Mouse (Mus musculus) adrenal gland, adult 18-20 months (tissue): Measurements from ENCODE around the gene Unc13a. TPM values are rescaled to one million over a fixed set of nuclear protein-coding genes. Genes with fewer than 3 reads are reported as not detected.

Source experiments
- DNase-seq, 2 experiments: peaks; one replicate each; pipeline ENCODE4 v3.0.0; 2021 to 2022; ENCODE audit warnings: low spot score in 2 of 2
- total RNA-seq, 2 experiments: library from RNA; stranded (reverse); gene quantifications; 1 replicate in 1 of 2; 2 replicates in 1 of 2; pipeline ENCODE4 v1.2.3; 2021

The Unc13a gene
- total RNA-seq, 2 experiments from 2014 or later: 5.9 to 7.9 TPM

DNA sequence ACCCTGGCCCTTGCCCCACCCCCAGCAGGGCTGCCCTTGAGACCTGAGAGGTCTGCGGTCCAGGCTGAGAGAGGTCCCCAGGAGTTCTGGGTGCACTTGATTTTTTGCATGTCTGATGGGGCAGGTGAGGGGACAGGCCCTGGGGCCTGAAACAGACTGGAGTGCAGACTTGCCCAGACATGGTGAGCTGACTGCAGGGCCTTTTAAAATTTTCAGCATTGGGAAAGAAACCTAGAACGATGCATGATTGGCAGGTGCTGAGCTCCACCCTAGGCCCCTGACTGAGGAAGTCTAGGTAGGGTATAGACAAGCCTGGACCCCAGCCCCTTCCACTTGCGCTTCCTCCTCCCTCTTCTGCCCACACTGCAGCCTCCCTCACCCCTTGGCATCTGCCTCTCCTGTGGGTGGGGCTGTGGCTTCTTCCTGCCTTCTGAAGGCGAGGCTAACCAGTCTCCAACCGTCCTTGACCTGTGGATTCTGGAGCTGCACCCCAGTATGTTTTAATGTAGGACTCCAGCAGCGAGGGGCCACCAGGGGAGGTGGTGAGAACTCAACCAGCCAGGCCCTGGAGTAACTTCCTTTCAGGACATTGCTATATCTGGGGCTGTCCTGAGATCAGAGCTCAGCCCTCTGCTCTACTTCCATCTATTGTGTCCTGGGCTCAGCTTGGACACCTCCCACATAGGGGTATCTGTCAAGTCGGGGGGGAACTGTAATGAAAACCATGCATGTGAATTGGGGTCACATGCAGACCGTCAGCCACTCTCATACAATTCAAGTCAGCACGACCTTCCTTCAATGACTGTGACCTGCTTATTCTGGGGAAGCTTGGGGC, 44.1 kb downstream of the Unc13a start:
- no peak for DNase-seq

DNA sequence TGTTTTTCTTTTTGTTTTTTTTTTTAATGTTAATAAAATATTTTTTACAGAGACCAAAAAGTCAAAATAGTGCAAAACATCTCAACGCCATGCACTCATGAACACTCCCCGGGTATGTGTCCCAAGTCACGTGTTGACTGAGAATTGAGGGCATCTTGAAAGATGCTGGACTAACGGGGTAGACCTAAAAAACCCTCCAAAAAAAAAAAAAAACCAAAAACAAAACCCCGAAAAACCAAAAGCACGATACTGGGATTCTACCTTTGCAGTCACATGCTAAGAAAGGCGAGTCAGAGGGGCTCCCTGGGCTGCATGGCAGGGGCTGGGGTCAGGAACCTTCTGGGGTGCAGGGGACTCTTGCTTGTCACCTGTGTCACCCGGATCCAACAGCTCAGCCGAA, 44.8 kb downstream of the Unc13a start:
- no peak for DNase-seq

DNA sequence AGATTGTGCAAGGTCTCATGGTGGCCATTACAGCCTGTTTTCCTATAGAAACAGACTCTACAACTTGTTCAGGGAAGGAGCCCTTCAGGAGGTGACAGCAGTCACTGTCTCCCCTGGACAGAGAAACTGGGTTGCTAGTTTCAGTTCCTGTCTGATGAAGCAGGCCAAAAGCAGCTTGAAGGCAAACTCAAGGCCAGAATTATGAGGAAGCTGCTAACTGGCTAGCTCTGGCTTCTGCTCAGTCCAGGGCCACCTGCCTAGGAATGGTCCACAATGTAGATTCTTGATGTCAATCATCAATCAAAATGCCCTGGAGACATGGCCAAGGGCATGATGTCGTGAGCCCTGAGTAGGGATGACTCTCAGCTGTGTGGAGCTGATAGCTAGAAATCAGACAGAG, 46.5 kb downstream of the Unc13a start:
- DNase-seq: no peak

DNA sequence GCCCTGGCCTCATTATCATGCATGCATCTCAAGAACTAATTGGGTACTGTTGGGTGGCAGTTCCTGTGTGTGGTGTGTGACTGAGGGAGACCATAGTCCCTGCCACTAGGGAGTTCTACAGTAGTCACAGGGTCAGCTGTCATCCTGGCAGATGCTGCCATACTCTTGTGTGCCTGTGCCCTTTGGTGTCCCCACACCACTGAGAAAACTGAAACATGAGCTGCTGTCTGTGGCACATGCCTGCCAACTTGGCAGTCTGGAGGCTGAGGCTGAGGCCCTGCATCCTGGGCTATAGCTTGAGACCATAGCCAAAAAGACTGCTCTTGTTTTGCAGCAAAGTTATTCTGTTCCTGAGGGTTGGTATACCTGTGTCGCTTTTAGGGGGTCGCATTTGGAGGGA, 51.8 kb downstream of the Unc13a start:
- DNase-seq: no peak

DNA sequence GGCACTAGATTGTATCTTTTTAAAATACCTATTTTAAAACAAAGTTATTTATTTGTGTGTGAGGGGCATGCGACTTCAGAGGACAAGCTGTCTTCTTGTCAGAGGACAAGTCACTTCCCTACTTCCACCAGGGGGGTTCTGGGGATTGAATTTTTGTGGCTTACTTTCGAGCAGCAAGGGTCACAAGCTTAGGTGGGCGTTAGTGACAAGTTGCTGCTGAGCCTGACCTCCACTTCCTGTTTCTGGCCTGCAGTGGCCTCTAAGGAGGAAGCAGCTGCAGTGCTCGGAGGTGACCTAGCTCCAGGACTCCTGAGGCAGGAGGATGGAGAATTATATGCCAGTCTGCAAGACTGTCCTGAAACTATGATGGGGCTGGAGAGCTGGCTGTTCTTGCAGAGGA, 58.1 kb downstream of the Unc13a start:
- no peak for DNase-seq

DNA sequence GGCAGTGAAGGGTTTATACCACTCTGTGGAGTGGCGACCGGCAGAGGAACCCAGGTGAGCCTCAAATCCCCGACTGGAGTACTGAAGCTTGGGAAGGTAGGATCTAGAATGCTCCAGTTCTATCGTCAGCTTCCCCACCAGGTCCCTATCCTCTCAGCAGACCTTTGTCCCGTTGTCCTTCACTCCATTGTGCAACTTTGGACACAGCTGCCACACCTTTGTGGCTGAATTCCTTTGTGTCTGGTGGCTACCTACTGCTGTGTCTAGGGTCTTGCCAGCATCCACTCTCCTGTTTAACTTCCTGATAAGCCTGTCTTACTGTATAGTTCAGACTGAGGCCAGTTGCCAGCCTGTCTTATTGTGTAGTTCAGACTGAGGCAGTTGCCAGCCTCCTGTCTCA, 59.4 kb downstream of the Unc13a start:
- DNase-seq: no peak

DNA sequence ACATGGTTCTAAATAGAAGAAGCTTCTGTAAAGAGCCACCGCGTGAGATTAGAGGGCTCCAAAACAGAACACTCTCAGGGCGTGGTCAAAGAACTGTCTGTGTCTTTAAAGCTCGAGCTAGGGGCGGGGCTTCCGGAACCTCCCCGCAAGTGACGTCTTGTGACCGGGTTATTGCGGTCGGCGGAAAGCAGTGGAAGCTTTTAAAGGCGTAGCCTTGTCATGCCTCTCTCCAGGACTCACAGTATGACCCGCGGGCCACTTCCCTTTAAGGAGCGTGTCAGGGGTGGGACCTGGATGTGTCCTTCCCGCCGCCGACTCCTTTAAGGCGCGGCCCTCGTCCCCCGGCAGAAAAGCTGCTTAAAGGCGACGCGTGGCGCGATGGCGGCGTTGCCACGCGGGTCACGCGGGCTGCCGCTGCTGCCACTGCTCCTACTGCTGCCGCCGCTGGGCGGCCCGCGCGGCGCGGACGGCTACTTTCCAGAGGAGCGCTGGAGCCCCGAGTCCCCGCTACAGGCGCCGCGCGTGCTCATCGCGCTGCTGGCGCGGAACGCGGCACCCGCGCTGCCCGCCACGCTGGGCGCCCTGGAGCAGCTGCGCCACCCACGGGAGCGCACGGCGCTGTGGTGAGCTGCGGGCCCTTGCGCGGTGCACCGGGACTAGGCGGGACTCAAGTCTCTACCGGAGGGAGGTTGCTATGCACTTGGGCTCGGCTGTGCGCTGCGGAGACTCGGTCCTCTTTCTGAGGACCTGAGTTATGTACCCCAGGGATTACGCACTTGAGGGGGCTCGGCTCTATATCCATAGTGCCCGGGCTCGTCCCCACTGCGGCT, 60.5 kb downstream of the Unc13a start, which contains the start of gene Colgalt1:
Gene Colgalt1, plus strand, starts transcription at position 177 of the 830 bp plus-strand sequence.
- peak; percentile 86 to 88 for DNase-seq

DNA sequence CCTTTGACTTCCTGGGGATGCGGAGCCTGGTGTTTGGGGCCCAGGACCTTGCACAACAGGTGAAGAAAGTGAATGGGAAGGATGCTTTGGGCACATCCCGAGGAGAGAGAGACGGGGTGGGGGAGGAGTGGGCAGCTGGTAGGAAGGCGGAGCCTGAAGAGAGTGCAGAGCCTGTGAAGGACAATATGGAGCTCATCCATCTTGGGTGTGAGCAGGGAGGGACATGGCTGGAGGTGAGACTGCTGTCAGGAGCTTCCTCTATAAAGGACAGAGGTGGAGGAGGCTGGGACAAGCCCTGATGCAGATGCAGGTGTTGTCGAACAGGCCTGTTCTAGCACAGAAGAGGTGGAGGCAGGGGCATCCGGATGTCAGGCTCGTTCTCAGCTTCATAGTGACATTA, 67.5 kb downstream of the Unc13a start:
- DNase-seq: no peak

DNA sequence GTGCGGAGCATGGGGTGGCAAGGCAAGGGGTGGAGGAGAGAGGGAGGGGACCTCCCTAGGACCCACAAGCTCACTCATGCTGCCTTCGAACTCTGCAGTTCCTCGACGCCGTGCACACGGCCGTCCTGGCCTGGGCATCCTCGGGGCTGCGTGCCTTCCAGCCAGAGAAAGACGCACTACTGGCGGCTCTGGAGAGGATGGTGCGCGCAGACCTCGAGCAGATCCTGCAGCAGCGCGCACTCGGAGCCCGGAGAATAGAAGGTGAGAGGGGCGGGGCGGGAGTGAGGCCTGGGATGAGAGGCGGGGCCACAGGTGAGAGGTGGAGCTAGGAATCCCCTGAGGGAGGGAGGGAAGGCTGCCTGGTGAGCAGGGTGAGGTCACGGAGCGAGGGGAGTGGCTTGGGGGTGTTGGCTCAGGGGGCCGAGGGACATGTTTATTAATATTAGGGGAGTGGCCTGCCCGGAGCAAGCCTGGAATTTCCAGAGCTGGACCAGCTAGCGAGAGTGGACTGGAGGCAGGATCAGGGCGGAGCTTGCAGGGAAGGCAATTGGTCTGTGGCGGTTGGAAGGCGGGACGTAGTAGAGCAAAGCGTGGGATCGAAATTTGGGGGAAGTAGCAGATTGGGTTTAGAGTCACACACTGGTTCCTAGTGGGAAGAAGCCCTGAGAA, 68.8 kb downstream of the Unc13a start:
- peak; percentile 57 for DNase-seq

DNA sequence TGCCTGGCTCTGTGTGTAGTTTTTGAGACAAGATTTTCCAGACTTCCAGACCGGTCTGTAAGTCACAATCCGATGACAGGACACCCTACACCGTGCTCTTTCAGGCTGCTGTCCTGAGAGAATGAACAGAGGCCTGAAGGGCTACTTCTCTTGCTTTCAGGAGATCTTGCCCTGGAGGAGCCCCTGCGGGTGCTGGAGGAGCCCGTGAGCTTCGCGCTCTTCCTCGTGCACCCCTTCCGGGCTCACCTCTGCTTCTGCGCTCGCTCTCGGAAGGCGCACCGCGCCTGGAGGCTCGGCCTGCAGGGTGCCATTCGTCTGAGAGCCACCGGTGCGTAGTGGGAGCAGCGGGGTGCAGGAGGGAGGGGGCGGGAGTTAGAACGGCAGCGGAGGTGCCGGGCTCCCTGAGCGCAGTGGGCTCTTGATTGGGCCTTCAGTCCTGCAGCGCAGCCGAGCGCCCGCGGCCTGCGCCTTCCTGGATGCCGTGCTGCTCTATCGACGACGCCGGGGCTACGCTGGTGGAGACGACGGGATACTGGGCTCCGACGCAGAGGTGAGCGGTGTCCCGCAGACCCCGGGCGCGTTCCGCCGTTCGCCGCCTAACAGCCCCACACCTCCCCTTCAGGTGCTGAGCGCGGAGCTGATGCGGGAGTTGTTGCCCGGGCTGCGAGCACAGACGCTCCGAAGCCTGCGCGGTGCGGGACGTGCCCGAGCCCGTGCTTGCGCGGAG, 69.5 kb downstream of the Unc13a start:
- DNase-seq: no peak

DNA sequence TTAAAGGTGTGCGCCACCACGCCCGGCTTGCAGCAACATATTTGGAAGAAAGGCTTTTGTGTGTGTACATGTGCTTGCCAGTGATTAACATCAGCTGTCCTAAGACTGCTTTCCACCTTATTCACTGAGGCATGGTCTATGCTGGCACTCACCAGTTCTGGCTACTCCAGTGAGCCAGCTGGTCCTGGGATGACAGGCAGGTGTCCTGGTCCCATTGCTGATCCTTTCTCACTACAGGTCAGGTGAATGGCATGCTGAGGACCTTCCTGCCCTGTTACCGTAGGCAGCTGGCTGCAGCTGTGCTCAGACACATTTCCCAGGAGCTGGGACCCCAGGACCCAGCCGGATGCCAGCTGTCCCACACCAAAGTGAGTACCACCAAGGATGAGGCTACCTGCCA, 72.7 kb downstream of the Unc13a start:
- no peak for DNase-seq

DNA sequence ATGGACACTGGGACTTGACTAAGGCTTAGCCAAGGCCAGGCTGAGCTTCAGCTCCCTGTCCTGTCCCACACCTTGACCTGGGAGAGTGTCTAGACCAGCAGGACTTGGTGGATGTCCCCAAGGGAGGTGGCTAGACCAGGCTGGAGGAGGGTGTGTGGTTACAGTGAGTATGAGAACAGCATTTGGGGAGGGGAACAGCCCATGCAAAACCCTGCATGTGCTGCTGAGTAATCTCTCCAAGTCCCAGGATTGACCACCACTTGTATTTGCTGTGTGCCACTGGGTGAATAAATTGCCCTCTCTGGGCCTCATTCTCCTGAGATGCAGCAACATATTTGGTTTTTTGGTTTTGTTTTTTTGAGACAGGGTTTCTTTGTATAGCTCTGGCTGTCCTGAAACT, 73.2 kb downstream of the Unc13a start:
- DNase-seq: no peak

DNA sequence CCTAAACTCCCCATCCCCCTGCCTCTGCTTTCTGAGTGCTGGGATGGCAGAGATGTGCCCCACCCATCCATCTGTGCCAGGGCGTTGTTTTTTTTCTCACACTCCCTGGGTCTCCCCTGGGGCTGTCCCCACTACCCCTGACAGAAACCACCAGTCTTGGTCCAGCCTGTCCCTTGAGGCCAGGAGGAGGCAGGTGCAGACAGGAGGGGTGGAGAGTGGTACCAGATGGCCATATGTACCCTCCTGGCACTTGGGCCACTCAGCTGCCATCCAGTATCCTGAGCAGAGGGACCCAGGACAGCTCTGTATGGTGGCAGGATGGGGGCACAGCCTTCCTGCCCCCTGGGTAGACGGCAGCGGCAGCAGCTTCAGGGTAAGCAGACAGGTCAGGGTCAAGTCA, 74.1 kb downstream of the Unc13a start, which contains the start of gene Fam129c:
Gene Fam129c, plus strand, starts transcription at position 198 of the 400 bp plus-strand sequence.
- no peak for DNase-seq

DNA sequence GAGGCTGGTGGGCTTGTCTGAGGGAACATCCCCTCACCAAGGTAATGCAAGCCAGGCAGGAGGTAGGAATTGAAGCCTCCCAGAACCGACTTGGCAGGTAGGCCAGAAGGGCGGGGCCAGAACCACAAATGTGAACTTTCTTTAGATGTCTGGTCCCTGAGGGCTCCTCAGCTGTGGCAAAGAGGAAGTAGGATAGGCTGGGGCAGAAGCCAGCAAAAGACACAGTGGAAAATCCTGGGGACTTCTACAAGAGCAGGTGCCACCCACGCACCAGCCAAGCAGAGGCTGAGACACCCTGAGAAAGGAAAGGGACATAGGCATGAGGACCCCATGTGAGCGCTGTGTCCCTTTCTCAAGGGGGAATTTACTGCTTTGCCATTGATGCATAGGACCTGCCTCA, 74.8 kb downstream of the Unc13a start:
- DNase-seq: no peak

DNA sequence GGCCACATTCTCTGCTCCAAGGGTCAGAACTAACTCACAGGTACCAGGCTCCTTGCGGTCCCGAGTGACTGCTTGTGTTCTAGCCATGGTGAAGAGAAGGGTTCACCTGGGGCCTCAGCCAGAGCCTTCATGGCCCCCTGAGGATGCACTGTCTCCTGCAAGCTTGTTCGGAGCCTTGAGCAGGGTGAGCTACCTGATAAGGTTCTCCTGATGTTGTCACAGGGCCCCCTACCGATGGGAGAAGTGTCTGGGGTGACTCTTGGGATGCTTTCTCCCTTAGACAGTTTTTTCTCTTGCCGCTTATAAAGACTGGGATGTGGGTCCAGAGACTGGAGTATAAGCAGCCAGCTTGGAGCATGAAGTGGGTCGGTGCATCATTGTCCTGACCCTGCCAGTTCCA, 75.2 kb downstream of the Unc13a start:
- no peak for DNase-seq

DNA sequence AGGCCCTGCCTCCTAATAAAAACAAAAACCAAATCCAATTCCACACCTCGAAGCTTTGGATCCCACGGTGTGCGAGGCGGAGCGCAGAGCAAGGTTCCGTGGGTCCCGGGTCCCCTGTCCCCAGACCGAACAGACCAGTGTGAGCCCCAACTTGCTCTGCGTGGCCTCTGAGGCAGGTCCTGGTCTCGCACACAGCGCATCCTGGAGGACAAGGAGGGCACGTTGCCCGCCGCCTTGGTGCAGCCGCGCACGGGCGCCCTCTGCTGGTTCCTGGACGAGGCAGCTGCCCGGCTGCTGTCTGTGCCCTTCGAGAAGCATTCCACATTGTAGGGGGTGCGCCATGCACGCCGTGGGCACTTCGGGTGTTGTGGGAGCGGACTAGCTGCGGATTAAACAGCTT, 75.7 kb downstream of the Unc13a start:
- DNase-seq: peak; percentile 93

DNA sequence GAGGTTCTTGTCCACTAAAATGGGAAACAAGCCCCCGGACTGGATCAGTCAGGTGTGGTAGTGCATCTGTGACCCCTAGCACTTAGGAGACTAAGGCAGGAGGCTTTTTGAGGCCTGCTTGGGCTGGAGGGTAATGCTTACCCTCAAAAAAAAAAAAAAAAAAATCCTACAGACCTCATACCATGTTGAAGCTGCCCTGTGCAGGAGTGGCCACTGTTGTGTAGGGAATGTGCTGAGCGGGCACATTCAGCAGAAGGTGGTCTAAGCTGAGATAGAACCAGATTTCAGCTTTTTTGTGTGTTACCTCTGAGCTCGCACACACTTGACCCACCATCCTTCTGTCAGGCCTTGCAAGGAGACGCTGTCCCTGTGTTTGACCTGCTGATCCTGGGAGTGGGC, 77.2 kb downstream of the Unc13a start:
- no peak for DNase-seq

DNA sequence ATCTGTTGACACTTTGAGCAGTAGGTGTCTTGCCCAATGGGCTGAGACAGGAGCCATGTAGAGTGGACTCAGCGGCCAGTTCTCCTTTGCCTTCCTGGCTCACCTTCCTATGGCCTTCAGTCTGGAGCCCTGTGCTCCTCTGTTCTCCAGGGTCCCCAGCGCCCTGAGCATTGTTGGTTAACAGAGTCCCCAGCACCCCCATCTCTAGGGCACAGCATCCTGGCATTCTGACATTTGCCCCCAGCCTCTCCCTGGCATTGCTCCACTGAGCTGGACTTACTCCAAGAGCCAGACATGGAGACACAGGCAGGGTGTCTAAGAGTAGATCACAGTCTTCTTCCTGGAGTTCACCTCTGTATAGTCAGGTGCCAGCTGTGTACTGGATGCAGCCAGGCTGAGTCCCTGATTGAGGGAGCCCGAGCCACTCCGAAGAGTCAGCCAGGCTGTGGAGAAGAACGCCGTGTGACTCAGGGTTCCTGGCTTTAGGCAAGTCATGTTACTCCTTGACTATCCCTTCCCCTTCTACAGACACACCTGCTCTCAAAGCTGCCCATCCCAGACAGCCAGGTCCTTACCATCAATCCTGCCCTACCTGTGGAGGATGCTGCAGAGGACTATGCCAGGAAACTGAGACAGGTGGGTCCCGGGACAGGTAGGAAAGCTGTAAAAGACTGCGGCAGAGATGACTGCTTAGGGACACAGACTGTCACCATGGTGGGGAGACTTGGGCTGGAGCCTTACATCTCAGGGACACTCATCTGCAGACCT, 77.8 kb downstream of the Unc13a start:
- no peak for DNase-seq

DNA sequence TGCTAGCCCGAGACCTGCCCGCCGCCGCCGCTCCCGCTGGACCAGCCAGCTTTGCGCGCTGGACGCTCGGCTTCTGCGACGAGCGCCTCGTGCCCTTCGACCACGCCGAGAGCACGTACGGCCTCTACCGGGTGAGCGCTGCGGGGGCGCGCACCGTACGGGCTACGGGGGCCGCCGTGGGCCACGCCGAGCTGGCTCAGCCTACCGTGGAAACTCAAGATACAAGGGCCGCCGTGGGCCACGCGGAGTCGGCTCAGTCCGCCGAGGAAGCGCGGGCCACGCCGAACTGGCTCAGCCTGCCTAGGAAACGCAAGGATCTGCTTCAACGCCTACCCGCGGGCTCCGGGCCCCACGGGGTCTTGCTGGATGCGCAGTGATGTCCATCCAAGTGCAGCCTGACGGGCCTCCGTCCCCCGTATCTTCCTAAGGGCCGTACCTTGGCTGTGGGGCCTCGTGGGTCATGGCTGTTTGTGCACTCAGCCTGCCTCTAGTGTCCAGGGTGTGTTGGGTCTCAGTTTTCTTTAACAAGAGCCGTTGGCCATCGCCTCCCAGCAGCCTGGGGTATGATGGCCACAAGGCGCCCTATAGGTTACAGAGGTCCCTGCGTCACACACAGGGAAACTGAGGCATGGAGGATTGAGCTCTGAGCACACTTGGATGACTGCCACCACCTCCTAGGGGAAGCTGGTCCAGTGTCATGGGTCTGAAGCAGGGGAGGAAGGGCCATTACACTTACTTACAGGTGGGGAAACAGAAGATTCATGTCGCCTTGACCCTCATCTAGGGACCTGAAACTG, 79.0 kb downstream of the Unc13a start:
- DNase-seq: peak; percentile 77 to 78
